Mouse (Mus musculus) cerebellum, postnatal 14 days (tissue): ENCODE measurements around the gene Dusp3.

Experiments used
- DNase-seq, 2 experiments: peaks; one replicate each; pipeline ENCODE4 v3.0.0; 2021; ENCODE audit warnings: mixed read lengths in 2 of 2

The Dusp3 gene

DNA sequence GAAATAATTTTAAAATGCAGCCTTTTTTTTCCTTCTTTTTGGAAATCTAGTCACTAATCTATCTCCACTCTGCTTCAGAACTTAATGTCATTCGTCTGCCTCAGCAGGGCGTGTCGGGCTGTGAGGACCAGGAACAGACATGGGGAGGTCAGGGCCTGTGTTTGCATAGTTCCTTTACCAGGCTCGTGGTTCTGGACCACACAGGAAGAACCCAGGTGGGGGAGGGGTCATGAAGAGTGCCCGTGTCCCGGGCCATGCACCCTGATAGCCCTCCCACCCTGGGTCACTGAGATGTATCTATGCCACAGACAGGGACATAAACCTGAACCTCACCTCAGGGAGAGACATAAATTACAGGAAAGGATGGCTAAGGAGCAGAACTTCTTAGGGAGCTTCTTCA lies 12.6 kb downstream of the Dusp3 start:
- DNase-seq, result no peak

DNA sequence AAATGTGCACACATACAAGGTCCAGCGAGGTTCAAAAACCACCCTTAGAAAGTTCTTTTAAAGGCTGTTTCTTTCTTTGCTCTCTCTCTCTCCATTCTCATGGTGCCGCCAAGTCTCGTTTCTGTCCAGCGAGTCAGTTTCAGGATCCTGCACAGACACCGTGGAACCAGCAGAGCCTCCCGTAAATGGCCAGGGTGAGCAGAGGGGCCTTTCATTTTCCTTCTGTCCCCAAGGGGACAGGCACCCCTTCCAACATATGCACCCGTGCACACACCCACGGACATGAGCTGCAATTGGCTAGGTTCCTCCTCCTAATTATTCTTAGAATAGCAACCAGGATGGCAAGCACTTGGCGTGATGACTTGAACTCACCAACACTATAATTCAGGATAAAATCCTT lies 13.3 kb downstream of the Dusp3 start:
- no peak for DNase-seq

DNA sequence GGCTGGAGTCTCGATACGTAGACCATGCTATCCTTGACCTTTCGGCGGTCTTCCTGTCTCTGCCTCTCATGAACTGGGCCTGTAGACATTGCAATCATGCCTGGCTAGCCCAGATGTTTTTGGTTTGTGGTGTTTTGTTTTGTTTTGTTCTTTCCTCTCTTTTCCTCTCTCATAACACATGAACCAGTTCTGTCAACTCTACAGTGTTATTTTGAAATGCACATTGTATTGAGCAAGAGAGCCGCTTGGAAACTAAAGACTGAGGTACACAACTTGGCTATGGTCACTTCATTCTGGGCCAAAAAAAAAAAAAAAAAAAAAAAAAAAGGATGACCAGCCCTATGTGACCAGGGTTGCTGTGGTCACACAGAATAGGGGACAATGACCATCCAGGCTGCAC lies 14.2 kb downstream of the Dusp3 start:
- no peak for DNase-seq

DNA sequence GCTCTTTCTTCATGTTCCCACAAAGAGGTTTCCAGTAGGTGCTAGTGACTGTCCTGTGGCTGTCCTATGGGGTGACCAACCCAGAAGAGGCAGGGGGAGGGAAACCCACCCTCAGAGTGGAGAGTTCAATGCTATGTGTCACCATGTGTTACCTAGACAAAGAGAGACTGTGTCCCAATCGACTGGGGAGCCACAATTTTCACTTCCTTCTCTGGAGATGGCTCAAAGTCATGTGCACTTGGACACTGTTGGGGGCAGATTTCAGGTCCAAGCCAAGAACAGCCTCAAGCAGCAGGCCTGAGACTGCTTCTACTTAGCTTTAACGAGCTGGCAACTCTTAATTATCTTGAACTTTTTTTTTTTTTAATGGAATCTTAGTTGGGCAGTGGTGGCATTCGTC lies 14.7 kb downstream of the Dusp3 start:
- no peak for DNase-seq

DNA sequence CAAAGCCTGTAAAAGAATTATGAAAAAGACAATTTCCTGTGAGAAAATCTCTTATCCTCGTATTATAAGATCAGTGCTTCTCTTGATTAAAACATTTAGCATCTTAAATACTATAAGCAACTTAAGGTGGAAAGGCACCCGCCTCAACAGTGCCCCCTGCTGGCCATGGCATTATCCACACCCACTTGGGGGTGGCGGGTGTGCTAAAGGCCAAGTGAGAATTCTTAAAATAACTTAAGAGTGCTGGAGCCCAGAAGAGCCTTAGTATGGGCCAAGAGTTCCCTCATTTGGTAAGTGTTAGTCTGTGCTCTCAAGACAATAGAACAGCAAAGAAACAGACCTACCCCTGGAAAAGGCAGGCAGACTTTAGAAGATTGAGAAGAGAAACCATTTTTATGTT lies 15.4 kb downstream of the Dusp3 start:
- peak in 1 of 2 experiments; percentile 49 for DNase-seq

DNA sequence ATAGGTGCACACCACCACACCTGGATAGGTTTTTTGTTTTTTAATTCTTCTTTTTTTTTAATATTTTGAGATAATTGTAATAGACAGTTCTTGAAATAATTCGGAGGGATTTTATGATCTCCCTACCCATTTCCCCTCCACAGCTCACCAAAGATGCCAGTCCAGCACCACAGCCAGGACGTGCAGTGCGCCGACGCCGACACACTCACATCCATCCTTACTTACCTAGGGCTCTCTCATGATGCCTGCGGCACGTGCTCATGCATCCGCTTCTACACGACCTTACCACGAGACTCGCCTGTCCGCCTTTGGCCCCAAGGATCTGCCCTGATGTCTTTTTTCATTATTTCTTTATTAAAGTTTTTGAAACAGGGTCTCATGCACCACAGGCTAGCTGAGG lies 17.0 kb downstream of the Dusp3 start:
- no peak for DNase-seq

DNA sequence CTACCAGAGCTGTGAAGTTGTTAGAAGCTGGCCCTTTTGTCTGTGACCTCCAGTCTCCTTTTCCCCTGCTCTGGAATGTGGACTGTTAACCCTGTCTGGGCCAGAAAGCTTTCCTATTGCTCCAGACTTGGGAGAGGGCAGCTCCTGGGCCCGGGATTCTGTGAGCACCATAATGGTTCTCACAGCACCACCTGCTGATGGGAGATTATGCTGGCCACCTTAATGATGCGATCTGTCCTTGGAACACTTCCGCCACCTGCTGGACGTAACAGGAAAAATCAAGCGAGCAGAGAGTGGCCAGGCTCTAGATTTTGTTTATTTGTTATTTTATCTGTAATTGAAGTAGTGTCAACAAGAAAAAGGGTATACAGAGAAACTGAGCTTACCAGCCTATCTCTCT lies 18.0 kb downstream of the Dusp3 start:
- peak; percentile 92 to 94 for DNase-seq

DNA sequence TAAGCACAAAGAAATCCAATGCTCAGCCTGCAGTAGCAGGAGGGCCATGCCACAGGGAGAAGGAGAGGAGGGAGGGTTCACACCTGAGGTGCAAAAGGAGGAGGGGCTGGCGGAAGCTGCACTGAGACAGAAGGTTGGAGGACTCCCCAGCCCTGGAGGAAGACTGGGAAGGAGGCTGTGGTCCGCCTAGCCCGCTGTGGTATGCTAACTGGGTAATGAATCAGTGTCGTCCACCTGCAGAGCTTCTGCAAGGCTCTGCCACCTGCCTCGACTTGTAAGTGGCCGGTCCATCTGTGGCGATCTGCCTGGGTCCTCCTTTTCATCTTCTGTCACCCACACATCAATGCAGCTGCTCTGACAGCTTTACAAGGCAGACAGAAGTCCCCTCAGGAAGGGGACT lies 18.5 kb downstream of the Dusp3 start:
- DNase-seq, result peak; percentile 39 to 41

DNA sequence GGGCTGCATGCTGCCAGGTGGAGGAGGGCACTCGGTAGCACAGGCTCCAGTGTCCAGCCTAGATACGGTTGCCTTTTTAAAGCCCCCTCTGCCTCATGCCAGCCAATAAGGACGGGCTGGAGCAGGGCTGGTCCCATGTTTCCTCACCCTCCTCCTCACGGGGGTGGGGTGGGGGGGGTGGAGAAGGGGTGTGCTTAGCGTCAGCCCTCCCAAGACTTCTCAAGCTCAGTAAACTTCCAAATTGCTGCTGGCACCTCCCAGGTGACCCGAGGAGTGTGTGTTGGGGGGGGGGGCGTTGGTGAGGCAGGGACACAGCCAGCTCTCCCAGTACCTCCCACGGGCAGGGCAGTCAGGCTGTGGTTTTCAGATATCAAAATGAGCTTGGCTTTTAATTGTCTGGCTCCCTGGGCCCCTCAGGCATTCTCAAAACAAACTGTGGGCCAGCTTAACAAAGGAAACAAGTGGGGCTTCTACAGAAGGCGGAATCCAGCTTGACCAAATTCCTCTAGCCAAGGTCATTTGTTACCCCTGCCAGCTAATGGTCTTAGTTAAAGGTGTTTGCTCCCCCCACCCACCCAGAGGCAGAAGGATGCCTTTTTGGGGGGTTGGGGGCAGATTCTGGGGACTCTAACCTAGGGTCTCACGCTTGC lies 19.7 kb downstream of the Dusp3 start, which contains the start of gene Sost:
TSS of gene Sost (minus strand) at position 51 of the 650 bp plus-strand sequence.
- no peak for DNase-seq

DNA sequence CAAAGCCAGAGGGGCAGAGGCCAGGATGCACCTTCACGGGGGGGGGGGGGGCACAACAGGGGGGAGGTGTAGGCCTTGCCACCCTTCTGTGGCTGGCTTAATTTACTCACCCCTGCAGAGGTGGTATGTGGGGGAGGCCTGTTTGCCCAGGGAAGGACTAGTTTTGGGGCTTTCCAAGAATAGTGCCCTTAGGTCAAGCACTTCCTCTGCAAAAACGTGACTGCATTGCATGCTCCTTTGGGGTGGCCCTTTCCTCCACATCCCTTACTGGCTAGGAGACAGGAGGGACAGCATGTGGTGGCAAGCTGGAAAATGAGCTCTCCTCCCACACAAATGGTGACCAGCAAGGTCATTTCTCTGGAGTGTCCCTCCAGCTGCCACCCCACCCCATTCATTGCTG lies 21.3 kb downstream of the Dusp3 start:
- no peak for DNase-seq

DNA sequence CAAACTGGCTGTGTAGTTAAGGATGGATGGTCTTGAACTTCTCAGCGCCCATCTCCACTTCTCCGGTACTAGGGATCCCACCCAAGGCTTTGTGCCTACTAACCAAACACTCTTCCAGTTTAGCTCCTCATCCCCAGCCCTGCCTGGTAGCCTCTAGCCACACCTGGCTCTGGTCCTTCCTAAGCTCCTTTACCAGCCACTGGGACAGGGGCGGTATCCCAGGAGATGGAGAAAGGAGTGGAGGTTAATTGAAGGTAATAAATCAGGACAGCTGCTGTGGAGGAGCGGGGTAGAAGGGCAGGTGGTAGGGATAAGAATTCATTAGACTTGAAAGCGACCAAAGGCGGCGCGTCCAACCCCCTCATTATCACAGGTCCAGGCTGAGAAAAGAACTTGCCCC lies 22.2 kb downstream of the Dusp3 start:
- DNase-seq, result no peak

DNA sequence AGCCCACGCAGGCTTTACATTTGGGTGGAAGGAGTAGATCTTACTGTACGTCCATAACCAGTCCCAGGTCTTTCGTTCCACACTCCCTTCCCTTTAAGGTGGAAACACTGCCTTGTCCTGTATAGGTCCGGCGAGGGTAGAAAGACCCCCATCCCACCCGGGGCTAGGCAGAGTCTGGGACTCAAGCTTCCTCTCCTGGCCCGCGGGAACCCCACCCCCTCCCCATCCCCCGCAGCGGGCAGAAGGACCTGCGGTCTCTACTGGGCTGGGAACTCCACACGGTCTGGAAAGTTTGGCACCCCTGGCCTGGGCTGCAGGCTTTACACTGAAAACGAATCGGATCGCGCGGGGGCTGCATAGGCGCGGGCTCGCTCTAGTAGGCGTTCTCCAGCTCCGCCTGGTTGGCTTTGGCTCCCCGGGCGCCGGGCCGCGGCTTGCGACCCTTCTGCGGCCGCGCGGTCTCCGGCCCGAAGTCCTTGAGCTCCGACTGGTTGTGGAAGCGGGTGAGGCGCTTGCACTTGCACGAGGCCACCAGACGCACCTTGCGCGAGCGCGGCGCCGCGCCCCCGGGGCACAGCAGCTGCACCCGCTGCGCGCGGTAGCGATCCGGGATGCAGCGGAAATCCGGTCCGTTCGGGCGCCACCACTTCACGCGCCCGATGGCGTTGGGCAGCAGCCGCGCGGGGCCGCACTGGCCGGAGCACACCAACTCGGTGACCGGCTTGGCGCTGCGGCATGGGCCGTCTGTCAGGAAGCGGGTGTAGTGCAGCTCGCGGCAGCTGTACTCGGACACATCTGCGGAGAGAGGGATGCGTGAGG lies 23.1 kb downstream of the Dusp3 start:
- DNase-seq, result peak; percentile 64 to 66

DNA sequence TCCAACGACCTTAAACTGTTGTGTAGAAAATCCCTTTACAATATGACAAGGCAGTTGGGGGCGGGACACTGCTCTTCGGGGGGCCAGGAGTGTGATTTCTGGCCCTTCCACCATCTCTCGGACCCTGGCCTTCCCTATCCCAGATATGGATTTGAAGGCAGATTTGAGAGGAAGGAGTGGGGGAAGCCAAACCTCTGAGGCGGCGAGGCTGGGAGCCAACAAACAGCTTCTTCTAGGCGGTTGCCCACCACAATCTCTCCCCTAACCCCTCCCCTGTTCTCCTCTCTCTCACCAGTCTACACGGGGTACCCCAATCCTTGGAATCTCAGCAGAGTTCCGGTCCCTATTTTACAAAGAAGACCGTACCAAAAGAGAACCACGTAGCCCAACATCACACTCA lies 23.8 kb downstream of the Dusp3 start:
- DNase-seq, result peak in 1 of 2 experiments; percentile 36

DNA sequence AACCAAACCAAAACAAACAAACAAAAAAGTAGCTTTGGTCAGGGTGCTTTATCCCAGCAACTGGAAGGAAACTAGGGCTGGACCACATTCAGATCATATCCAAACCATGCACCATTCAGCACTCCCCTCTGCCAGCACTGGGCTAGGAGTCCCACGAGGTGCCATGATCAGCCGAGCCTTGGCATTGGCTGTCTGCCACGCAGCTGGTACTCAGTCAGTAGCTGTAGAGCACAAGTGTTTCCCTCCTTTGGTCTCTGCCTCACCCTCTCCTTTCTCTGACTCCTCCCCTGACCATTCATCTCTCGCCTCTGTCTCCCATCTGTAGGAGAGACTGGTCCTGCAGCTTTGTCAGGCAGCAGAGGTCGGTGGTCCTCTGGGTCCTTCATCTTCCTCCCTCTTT lies 29.3 kb downstream of the Dusp3 start:
- no peak for DNase-seq

DNA sequence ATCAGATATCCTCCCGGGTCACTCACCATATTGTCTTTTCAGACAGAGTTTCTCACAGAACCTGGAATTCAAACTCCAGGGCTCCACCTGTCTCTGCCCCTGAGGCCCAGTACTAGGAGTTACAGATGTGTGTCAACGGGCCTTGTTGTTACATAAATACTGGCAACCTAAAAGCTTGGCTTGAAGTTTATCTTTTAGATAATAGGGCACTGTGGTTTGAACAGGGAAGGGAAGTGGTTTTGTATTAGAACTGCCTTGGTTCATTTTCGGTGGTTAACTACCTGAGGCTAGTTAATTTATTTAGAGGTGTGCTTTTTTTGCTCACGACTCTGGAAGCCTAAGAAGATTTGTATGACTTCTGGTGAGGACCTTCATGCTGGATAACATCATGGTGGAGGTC lies 33.4 kb downstream of the Dusp3 start:
- no peak for DNase-seq

DNA sequence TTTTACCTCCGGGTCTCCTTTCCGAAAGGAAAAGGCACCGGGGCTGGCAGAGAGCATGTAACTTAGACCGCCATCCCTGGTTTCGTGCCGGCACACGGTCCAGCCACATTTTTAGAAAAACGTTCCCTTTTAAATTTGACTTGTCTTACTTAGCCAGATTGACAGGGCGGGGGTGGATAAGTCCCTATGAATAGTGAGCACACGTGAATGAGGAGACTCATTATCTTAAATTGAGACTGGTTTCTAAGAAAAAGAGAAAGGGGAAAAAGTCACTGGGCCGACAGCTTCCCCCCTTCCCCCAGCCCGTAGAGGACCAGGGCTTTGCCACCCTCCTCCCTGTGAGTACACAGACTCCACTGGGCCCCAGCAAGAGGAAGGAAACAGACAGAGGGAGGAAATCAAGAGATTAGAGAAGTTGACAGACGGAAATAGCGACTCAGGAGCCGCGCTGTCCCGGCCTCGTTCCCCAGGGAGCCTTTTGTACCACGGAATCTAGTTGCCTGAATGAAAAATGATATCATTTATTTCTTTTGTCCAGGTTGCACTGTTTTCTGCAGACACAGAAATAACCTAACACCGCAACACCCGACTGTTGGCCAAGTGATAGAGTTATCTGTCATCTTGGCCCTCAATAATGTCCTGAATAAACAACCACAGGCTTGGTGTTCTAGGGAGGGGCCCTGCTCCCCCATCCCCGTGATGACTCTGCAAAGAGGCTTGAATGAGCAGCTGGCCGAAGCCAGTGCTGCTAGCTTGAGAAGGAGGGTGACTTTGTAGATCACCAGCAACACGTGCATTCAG lies 34.1 kb downstream of the Dusp3 start:
- DNase-seq, result no peak

DNA sequence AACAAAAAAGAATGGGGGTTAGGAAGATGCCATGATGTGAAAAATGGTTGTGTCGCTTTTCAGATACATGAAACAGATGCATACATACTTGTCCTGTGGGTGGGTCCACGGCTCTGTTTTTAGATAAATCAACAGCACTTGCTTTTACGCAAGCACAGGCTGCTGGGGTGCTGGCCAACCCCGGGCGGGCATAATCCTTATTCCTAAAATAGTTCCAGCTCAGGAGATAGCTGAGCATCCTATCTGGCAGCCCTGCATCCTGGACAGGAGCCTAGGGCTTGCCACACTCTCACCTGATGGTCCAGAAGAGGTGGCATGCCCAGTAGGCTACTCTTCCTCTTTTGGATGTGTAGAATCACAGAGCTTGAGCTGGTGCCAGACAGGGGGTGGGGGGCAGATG lies 36.8 kb downstream of the Dusp3 start:
- peak; percentile 28 to 48 for DNase-seq

DNA sequence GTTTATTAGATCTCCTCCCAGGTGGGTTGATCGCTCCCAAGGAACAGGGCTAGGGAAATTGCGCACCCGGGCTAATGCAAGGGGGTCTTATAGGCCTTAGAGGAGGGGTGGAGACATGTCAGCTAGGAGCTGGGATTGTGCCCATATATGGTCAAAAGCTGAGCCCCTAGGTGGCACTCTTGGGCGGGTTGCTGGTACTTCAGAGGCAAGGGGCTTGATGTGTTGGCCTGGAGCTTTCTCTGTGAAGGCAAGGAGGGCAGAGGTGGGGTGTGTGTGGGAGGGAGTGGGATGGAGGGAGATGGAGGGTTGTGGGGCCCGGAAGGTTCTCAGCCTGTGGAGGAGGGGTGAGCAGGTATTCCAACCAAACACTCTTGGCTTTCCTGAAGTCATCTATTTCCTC lies 40.3 kb downstream of the Dusp3 start:
- no peak for DNase-seq

DNA sequence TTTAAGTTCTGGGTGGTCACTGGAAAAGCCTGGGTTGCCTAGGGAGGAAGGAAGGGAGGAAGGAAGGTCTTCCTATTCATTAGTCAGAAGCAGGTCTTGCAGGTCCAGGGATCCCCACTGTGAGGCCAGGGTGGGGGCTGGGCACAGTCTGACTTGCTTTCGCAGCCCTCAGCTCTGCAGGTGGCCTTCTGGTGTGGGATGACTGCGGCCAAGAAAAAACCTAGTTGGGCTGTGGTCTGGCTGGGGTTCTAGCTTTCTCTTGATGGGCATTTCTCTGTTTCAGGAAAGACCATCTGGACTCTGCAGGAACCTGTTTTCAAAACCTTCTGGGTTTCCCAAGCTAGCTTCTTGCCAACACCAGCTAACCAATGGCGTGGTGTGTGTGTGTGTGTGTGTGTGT lies 43.8 kb downstream of the Dusp3 start:
- peak; percentile 97 to 99 for DNase-seq

DNA sequence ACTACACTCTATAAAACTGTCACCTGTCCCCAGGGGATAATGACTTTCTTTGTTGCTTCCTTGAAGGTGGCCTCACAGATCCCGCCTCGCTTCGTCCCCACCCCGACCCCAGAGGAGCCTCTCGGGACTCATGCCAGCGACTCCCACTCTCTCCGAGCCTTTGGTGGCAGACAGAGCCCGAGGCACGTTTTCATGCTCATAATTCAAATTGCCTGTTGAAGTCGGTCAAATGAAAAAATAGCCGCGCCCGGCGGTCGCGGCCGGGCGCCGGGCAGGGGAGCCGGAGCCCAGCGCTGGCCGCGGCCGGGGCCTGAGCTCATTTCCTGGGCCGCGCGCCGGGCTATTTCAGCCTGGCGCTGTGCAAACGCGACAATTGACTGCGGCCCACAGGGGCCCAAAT lies 49.7 kb downstream of the Dusp3 start:
- peak; percentile 55 to 66 for DNase-seq

DNA sequence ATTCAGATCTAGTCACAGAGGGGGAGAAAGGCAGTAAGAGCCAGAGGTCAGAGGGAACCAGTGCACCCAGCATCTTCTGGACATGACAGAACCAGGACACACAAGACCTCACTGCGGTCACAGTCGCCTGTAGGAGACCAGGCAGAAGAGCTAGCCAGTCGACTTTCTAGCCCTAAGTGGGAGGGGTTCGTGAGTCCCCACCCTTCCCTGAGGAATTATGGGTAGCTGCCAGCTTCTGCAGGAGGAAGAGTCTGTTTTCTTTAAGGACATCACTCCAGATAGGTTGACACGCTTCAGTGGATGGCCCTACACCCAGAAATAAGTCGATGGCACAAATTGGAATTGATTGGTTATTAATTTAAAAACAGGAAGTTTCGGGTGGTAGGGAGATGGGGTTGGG lies 50.4 kb downstream of the Dusp3 start:
- DNase-seq, result no peak

DNA sequence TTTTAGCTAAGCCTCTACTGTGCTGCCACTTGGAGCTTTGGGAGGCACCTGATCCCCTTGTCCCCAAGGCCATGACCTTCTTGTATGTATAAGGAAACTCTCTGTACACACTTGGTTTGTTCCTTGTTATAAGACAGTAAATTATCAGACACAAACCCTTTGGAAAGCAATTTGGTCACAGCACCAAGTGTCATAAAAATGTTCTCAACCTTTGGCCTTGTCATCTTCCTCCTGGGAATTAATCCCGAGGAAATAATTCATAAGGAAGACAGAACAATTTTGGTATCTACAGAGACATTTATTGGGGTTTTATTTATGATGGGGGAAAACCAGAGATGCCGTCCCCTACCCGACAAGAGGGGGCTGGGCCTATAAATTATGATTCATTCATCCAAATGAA lies 51.1 kb downstream of the Dusp3 start:
- DNase-seq, result no peak

DNA sequence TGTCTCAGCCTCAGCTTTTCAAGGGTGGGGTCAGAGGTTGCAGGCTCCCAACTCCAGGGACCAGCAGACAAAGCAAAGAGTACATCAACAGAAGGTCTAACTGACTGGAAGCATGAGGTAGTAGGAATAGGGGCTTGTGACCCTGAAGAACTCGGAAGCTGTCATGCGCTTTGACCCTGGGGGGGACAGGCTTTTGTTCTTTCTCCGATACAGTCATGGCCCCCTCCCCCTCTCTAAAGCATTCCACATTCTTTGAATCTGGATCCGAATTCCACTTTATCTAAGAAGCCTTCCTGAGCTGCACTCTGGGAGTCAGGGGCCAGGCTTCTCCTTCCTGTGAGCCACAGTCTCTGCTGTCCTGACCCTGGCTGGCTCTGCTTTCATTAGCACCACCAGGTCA lies 54.8 kb downstream of the Dusp3 start:
- no peak for DNase-seq
